Mouse (Mus musculus) left cerebral cortex, adult 8-10 months (tissue): ENCODE results near the gene Gbx1. TPM values are rescaled to one million over a fixed set of nuclear protein-coding genes. Genes with fewer than 3 reads are reported as not detected.

Source experiments
- DNase-seq, 2 experiments: peaks; one replicate each; pipeline ENCODE4 v3.0.0; 2022; ENCODE audit warnings: low spot score in 2 of 2
- total RNA-seq, 4 experiments: library from RNA; stranded (reverse); gene quantifications; 2 replicates each; pipeline ENCODE4 v1.2.4; 2022

The Gbx1 gene
- total RNA-seq, 4 experiments from 2014 or later = 0.65 to 1.4 (median 1.2) TPM

GRCm38 (mm10) chr5:24477909-24478308, 49.1 kb downstream of the Gbx1 start:
- no peak for DNase-seq

DNA sequence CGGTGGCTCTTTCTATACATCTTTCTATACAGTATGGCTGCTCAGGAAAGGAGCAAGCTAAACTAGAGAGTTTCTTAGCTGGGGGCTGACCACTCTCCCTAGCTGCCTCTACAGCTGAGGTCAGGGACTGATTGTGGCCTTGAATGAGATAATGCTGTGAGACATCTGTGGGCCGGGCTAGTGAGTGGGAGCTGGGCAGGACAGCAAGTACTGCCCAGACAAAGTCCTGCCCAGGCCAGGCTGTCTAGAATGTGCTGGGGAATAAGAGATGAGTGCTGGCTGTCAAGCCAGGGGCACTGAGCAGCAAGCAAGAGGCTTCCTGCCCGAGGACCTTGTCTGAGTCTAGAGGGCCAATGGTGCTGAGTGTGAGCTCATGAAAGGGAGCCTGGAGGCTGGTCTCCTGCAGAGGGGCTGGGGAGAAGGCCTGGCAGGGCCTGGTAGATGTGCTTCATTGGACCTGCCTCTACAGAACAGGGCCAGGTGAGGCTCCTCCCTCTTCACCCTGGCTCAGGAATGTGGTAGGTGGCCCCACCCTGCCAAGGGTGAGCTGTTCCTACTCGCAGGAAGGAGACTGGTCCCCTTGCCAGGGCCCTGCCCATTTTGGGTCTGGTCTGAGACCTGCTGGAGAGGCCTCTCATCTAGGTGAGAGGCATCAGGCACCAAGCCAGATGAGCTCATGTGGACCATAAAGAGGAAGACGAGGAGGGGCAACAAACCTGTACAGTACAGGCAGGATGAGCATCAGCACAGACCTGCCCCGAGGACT, 51.3 kb downstream of the Gbx1 start:
- DNase-seq = no peak

DNA sequence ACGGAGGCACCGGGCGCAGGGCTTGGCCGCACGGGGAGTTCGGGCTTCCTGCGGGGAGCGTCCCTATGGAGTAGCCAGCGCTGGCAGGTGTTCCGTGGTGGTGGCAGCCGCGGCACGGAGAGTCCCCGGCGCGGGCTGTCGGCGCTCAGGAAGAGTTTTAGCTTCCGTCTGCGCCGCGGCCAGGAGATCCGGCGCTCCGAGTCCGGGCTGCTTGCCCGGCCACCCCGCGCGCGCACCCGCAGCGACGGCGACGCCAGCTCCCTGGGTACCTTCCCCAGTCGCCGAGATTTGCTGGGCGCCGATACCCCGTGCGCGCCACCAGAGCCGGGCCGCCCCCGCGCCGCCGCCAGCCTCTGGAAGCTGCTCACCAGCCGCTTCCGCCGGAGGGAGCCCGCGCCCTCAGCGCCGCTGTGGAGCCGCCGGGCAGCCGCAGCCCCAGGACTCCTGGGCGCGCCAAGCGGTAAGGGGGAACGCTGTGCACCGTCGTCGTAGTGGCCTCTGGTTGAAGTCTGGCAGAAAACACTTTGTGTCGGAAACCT, 52.2 kb downstream of the Gbx1 start:
- DNase-seq = peak; percentile 58 to 72

- DNase-seq = no peak
Measured at GRCm38 (mm10) chr5:24474025-24474722, 52.8 kb downstream of the Gbx1 start.

DNA sequence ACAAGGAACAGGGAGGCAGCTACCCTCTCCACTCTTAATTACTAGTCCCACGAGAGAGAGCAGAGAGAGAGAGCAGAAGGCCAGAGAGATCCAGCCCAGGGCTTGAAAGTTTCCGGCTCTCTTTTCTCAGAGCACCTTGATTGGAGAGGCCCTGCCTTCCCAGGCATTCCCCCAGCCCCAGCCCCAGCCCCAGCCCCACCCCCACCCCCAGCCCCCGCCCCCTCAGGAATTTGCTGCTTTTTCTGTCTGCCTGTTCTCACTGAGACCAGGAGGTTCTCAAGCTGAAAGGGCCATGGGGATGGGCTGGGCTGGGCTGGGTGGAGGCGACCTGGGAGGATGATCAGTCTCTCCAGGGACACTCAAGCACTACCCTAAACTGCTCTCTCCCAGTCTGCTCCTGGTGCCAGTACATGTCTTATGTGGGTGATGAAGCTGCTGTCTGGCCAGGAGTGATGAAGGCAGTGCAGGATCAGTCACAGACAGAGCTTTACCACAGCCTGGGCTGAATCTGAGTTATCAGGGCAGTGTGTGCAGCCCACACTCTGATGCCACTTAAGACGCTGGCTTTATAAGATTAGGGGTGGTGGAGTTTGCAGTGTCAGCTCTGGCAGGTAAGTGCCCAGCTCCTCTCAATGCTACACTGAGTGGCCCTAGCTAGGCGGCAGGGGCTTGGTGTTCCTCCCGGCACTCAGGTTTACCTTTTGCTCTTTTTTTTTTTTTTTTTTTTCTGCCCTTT, 54.0 kb downstream of the Gbx1 start:
- DNase-seq = no peak

- no peak for DNase-seq
Measured at GRCm38 (mm10) chr5:24470600-24470999, 56.4 kb downstream of the Gbx1 start.

GRCm38 (mm10) chr5:24466762-24467161, 60.2 kb downstream of the Gbx1 start:
- no peak for DNase-seq

DNA sequence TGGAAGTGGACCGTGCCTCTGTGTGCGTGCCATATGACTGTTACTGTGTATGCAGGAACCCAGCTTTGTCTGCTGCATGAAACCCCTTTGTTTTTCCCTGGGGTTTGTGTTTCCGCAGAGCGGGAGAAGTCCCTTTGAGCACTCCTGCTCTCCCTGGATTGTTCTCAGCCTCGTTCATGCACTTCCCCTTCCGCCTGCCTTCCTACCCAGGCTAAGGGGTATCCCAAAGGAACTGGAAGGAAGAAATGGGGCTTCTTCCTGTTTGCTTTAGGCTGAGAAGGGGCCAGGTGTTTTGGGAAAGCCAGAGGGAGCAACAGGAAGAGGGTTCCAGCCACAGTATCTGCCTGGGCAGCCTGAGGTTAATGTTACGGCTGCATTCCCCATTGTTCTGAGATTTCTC, 71.4 kb downstream of the Gbx1 start:
- DNase-seq = no peak

- DNase-seq = no peak
Measured at GRCm38 (mm10) chr5:24455076-24455475, 71.9 kb downstream of the Gbx1 start.

DNA sequence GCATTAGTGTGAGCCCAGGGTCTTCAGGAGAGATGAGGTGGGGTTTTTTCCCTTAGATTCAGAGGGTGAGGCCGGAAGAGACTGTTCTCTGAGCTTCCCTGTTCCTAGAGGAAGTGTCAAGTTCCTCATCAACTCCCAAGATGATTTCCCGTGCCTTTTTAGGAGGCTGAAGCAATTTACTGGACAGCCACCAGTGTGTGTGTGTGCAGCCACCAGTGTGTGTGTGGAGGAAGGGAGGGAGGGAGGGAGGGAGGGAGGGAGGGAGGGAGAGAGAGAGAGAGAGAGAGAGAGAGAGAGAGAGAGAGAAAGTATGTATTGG, 73.1 kb downstream of the Gbx1 start:
- no peak for DNase-seq

GRCm38 (mm10) chr5:24453283-24453984, 73.6 kb downstream of the Gbx1 start:
- no peak for DNase-seq

Other genes with a start within 250 kb of the Gbx1 start
- 10 to 100 TPM; 33.4 to 38.9 (median 37.6) TPM for gene Kcnh2, start 175.6 kb downstream of the Gbx1 start, total RNA-seq
- gene Nos3, start 162.4 kb downstream of the Gbx1 start, total RNA-seq = 1 to 10 TPM; 5.8 to 8.0 (median 6.9) TPM
- 1 to 10 TPM; 4.7 to 5.8 (median 5.1) TPM for gene Atg9b, start 135.1 kb downstream of the Gbx1 start, total RNA-seq
- gene Abcb8, start 133.5 kb downstream of the Gbx1 start, total RNA-seq = 10 to 100 TPM; 54.5 to 65.4 (median 58.7) TPM
- 1 to 10 TPM in 1 of 4 experiments, under 1 TPM in 3; 0.16 to 1.1 (median 0.34) TPM for gene Asic3, start 113.8 kb downstream of the Gbx1 start, total RNA-seq
- gene Cdk5, start 103.7 kb downstream of the Gbx1 start, total RNA-seq = 100 to 1,000 TPM; 121 to 136 (median 129) TPM
- 10 to 100 TPM; 31.0 to 52.6 (median 39.2) TPM for gene Slc4a2, start 103.4 kb downstream of the Gbx1 start, total RNA-seq
- gene Fastk, start 81.9 kb downstream of the Gbx1 start, total RNA-seq = 100 to 1,000 TPM; 128 to 142 (median 135) TPM
- gene Tmub1, start 79.3 kb downstream of the Gbx1 start, total RNA-seq = 10 to 100 TPM; 24.2 to 30.3 (median 27.3) TPM
- gene Agap3, start 75.0 kb downstream of the Gbx1 start, total RNA-seq = 100 to 1,000 TPM; 521 to 543 (median 525) TPM
- gene Asb10, start 13.8 kb upstream of the Gbx1 start, total RNA-seq = 1 to 10 TPM in 2 of 4 experiments, under 1 TPM in 2; 0.65 to 4.1 (median 2.1) TPM
- under 1 TPM in 2 of 4 experiments, not detected in 2; 0.11 to 0.16 TPM for gene 4931409K22Rik, start 29.6 kb upstream of the Gbx1 start, total RNA-seq
- gene Abcf2, start 50.3 kb upstream of the Gbx1 start, total RNA-seq = 10 to 100 TPM; 80.5 to 93.3 (median 83.7) TPM
- 10 to 100 TPM; 63.7 to 82.2 (median 70.9) TPM for gene Chpf2, start 59.5 kb upstream of the Gbx1 start, total RNA-seq
- 100 to 1,000 TPM in 2 of 4 experiments, 10 to 100 TPM in 2; 98.6 to 117 (median 104) TPM for gene Smarcd3, start 97.2 kb upstream of the Gbx1 start, total RNA-seq
- gene Nub1, start 158.3 kb upstream of the Gbx1 start, total RNA-seq = 10 to 100 TPM; 85.4 to 91.5 (median 86.1) TPM
- 1 to 10 TPM in 2 of 4 experiments, under 1 TPM in 2; 0.33 to 2.2 (median 0.99) TPM for gene Wdr86, start 203.5 kb upstream of the Gbx1 start, total RNA-seq
- 1 to 10 TPM in 1 of 4 experiments, not detected in 3; 1.5 TPM for gene Crygn, start 230.8 kb upstream of the Gbx1 start, total RNA-seq